13 mouse cellular contexts compared by ENCODE assay signal in genomic region chr5:120622198-120622851, GRCm38 (mm10). TPM values are rescaled to one million over a fixed set of nuclear protein-coding genes. Genes with fewer than 3 reads are reported as not detected.
DNase-seq lines count a peak whose midpoint lies in the region; TF ChIP-seq lines count a peak whose summit lies in the region.
"Had no signal": no experiment of that assay in that cellular context is flagged by ENCODE, and none has a peak within 500 bp of the region (broad histone marks: within the 10 kb centered on the region; RNA-seq: fewer than 3 reads in every experiment).

No protein-coding gene starts in this region.

- peaks cover 32 to 87% of the 10 kb centered on the region in 2 experiments for H3K4me1 ChIP-seq in CH12.LX (ENCODE audit: control insufficient read depth in 1 of 2, insufficient read depth in 2 of 2)
- H3K4me1 ChIP-seq: liver, embryonic 13.5 days had no signal

- peak; percentile 36 to 53 for DNase-seq in kidney, adult 8-10 months
- no peak for DNase-seq in kidney, adult 18-20 months
- DNase-seq in 3T3-L1 (ENCODE audit: low read depth, low spot score) (peak; percentile 49), CH12.LX (ENCODE audit: extremely low read depth) (peak; percentile 96)
- DNase-seq in kidney, postnatal 10 days = peak; percentile 53
- DNase-seq in gastrocnemius, postnatal 10 days = no peak
- no peak for DNase-seq in embryo, embryonic 10 days (ENCODE audit: low spot score)
- DNase-seq: embryo, embryonic 11 days; liver, embryonic 13.5 days had no signal

- dilution Hi-C loops in CH12.LX (cut with MboI; ENCODE audit: extremely low pct_ligation_motif_present, extremely low pct_unique_long_range_greater_than_20kb, low sequenced_read_pairs) = no loop called here

- TF ChIP-seq RAD21 in CH12.LX (IDR thresholded peaks at IDR 0.05; ENCODE audit: low read depth, low read length) = no peak; the same call in 1 of the 2 replicates

- peak overlapping the region; percentile 48 for H3K4me2 ChIP-seq in CH12.LX (ENCODE audit: insufficient read depth, low read depth, poor library complexity, severe bottlenecking)
- H3K4me2 ChIP-seq: forebrain, embryonic 15.5 days; liver, embryonic 13.5 days; midbrain, embryonic 12.5 days had no signal

- TF ChIP-seq POLR2A in CH12.LX (IDR thresholded peaks at IDR 0.05; ENCODE audit: low read depth, low read length) = peak; percentile 59; the same call in 1 of the 2 replicates

- H3K27ac ChIP-seq in CH12.LX (ENCODE audit: insufficient read depth, low read depth) = peak overlapping the region; percentile 98
- H3K27ac ChIP-seq: forebrain, embryonic 15.5 days; heart, embryonic 10.5 days; liver, embryonic 13.5 days; midbrain, embryonic 12.5 days had no signal

- TF ChIP-seq EP300 in CH12.LX (IDR thresholded peaks at IDR 0.05; ENCODE audit: low read length) = peak; percentile 83

- H3K9ac ChIP-seq in CH12.LX (ENCODE audit: insufficient read depth, low read depth) = no peak overlapping the region; the same call in 1 of the 2 replicates
- H3K9ac ChIP-seq: forebrain, embryonic 15.5 days; liver, embryonic 13.5 days; midbrain, embryonic 12.5 days had no signal

- peak in 1 of 2 experiments; percentile 7; a peak in 1 of 4 replicates for TF ChIP-seq CTCF in CH12.LX (conservative IDR thresholded peaks at IDR 0.05 in 1 of 2, IDR thresholded peaks at IDR 0.05 in 1 of 2; ENCODE audit: low read depth in 2 of 2, low read length in 2 of 2)

- no peaks in the 10 kb centered on the region for H3K79me2 ChIP-seq in CH12.LX (replicated peaks; ENCODE audit: control insufficient read depth, extremely low read depth, insufficient read depth, poor library complexity, severe bottlenecking)

- peaks cover 9% of the 10 kb centered on the region for H3K9me3 ChIP-seq in CH12.LX (replicated peaks; ENCODE audit: low read length)
- H3K9me3 ChIP-seq: forebrain, embryonic 15.5 days; heart, embryonic 10.5 days; liver, embryonic 13.5 days; midbrain, embryonic 12.5 days had no signal

- in situ Hi-C loops in CH12.LX (cut with MboI; ENCODE audit: low pct_ligation_motif_present, low pct_unique_long_range_greater_than_20kb, low sequenced_read_pairs) = loop anchor here (5.0 to 25.0 kb wide), 3 partner anchors 35 to 485 kb away; no protein-coding TSS in a partner anchor

- no peaks in the 10 kb centered on the region for H3K27me3 ChIP-seq in CH12.LX (replicated peaks)
- H3K27me3 ChIP-seq: forebrain, embryonic 15.5 days; liver, embryonic 13.5 days; midbrain, embryonic 12.5 days; Patski had no signal

- H3K4me3 ChIP-seq in CH12.LX (replicated peaks in 1 of 3; ENCODE audit: low read depth in 2 of 3, low read length in 2 of 3, poor library complexity in 1 of 3) = peak overlapping the region in 1 of 3 experiments; percentile 35
- H3K4me3 ChIP-seq: forebrain, embryonic 15.5 days; heart, embryonic 10.5 days; liver, embryonic 13.5 days; midbrain, embryonic 12.5 days had no signal

- H3K36me3 ChIP-seq in CH12.LX (replicated peaks in 1 of 2; ENCODE audit: control insufficient read depth in 1 of 2, insufficient read depth in 1 of 2, low read length in 1 of 2) = peaks cover 77 to 92% of the 10 kb centered on the region in 2 experiments

TF ChIP-seq in CH12.LX, 34 proteins besides CTCF, POLR2A, EP300 and RAD21:
- TF ChIP-seq USF1 (IDR thresholded peaks at IDR 0.05; ENCODE audit: low read depth, low read length) = peak; percentile 61
- 0 out of 2 replicates have a peak, but pooled peaks have one; percentile 18 for TF ChIP-seq ELF1 (IDR thresholded peaks at IDR 0.05; ENCODE audit: low read depth, low read length)
- TF ChIP-seq NELFE (IDR thresholded peaks at IDR 0.05; ENCODE audit: low read depth, low read length) = peak; percentile 49
- peak; percentile 68 for TF ChIP-seq CHD2 (IDR thresholded peaks at IDR 0.05; ENCODE audit: low read length)
- peak; percentile 60; the same call in 1 of the 2 replicates for TF ChIP-seq ZMIZ1 (IDR thresholded peaks at IDR 0.05; ENCODE audit: low read depth, low read length)
- TF ChIP-seq MYC (IDR thresholded peaks at IDR 0.05; ENCODE audit: low read depth, low read length) = peak; percentile 86
- TF ChIP-seq TCF12 (IDR thresholded peaks at IDR 0.05; ENCODE audit: low read depth, low read length) = peak; percentile 95
- TF ChIP-seq TBP (conservative IDR thresholded peaks at IDR 0.05; ENCODE audit: low read depth, low read length) = no peak; the same call in 1 of the 2 replicates
- TF ChIP-seq ZNF384 (IDR thresholded peaks at IDR 0.05; ENCODE audit: low read depth, low read length) = no peak
- TF ChIP-seq CHD1 (IDR thresholded peaks at IDR 0.05; ENCODE audit: low read depth, low read length) = peak; percentile 80; the same call in 1 of the 2 replicates
- peak; percentile 96 for TF ChIP-seq ETS1 (conservative IDR thresholded peaks at IDR 0.05; ENCODE audit: low read depth, low read length)
- peak; percentile 89 for TF ChIP-seq MAX (IDR thresholded peaks at IDR 0.05; ENCODE audit: low read length)
- TF ChIP-seq KAT2A (IDR thresholded peaks at IDR 0.05; ENCODE audit: insufficient replicate concordance, low read length) = 0 out of 2 replicates have a peak, but pooled peaks have one; percentile 58
- TF ChIP-seq MAZ (IDR thresholded peaks at IDR 0.05; ENCODE audit: low read depth, low read length) = peak; percentile 94
- no peak for TF ChIP-seq USF2 (conservative IDR thresholded peaks at IDR 0.05; ENCODE audit: low read depth, low read length)
- TF ChIP-seq ZKSCAN1 (IDR thresholded peaks at IDR 0.05; ENCODE audit: borderline replicate concordance, low read depth, low read length) = no peak
- TF ChIP-seq IRF4 (IDR thresholded peaks at IDR 0.05; ENCODE audit: low read depth, low read length) = peak; percentile 81
- TF ChIP-seq JUN (IDR thresholded peaks at IDR 0.05; ENCODE audit: insufficient read depth, low read depth, low read length) = 0 out of 2 replicates have a peak, but pooled peaks have one; percentile 12
- peak; percentile 92 for TF ChIP-seq BHLHE40 (IDR thresholded peaks at IDR 0.05; ENCODE audit: low read depth, low read length)
- no peak for TF ChIP-seq POLR2AphosphoS2 (IDR thresholded peaks at IDR 0.05; ENCODE audit: low read depth, low read length)
- TF ChIP-seq E2F4 (IDR thresholded peaks at IDR 0.05; ENCODE audit: insufficient replicate concordance, low read depth, low read length) = no peak
- peak; percentile 95 for TF ChIP-seq MEF2A (IDR thresholded peaks at IDR 0.05; ENCODE audit: borderline replicate concordance, low read depth, low read length)
- peak; percentile 86 for TF ChIP-seq MXI1 (IDR thresholded peaks at IDR 0.05; ENCODE audit: low read depth, low read length)
- peak; percentile 94 for TF ChIP-seq SIN3A (IDR thresholded peaks at IDR 0.05; ENCODE audit: low read length)
- TF ChIP-seq SMC3 (IDR thresholded peaks at IDR 0.05; ENCODE audit: low read depth, low read length) = peak; percentile 7; the same call in 1 of the 2 replicates
- no peak for TF ChIP-seq PAX5 (IDR thresholded peaks at IDR 0.05; ENCODE audit: low read length)
- no peak for TF ChIP-seq UBTF (IDR thresholded peaks at IDR 0.05; ENCODE audit: low read depth, low read length)
- TF ChIP-seq RCOR1 (conservative IDR thresholded peaks at IDR 0.05; ENCODE audit: low read depth, low read length) = peak; percentile 74
- TF ChIP-seq MAFK (IDR thresholded peaks at IDR 0.05; ENCODE audit: insufficient replicate concordance, low read length) = peak; percentile 76
- TF ChIP-seq NRF1 (IDR thresholded peaks at IDR 0.05; ENCODE audit: low read depth, low read length) = no peak

RNA-seq across cellular contexts. Expression of gene Ddx54, which starts 9.8 kb away (rescaled TPM):
- 83.6 and 93.6 TPM in 2 replicates for total RNA-seq in CH12.LX (2012; rRNA removed)
- 56.6 and 63.7 TPM in 2 replicates for total RNA-seq in CH12.LX (2014; rRNA removed)
- polyA plus RNA-seq in CH12.LX (2012; ENCODE audit: insufficient read length, low read depth) = 91.8 and 96.8 TPM in 2 replicates
- 10 to 100 TPM; 22.4 to 23.9 TPM for total RNA-seq in gastrocnemius, postnatal 10 days (2021)

RNA-seq across cellular contexts. Expression of gene Rita1, which starts 9.9 kb away (rescaled TPM):
- 6.3 and 7.3 TPM in 2 replicates for total RNA-seq in CH12.LX (2012; rRNA removed)
- 6.2 and 7.3 TPM in 2 replicates for total RNA-seq in CH12.LX (2014; rRNA removed)
- 10.2 and 10.8 TPM in 2 replicates for polyA plus RNA-seq in CH12.LX (2012; ENCODE audit: insufficient read length, low read depth)
- 1 to 10 TPM; 4.7 to 6.2 TPM for total RNA-seq in gastrocnemius, postnatal 10 days (2021)

RNA-seq across cellular contexts. Expression of gene Cfap73, which starts 11.7 kb away (rescaled TPM):
- total RNA-seq in CH12.LX (2012; rRNA removed) (not detected in 2 replicates), CH12.LX (2014; rRNA removed) (not detected in 2 replicates)
- 0.26 TPM in 1 of 2 replicates, not detected in the other for polyA plus RNA-seq in CH12.LX (2012; ENCODE audit: insufficient read length, low read depth)
- not detected for total RNA-seq in gastrocnemius, postnatal 10 days (2021)
- polyA plus RNA-seq: liver, embryonic 13.5 days; midbrain, embryonic 12.5 days had no signal

RNA-seq across cellular contexts. Expression of gene Rasal1, which starts 26.3 kb away (rescaled TPM):
- total RNA-seq in CH12.LX (2012; rRNA removed) = 15.6 and 17.7 TPM in 2 replicates
- 11.7 TPM in 2 replicates for total RNA-seq in CH12.LX (2014; rRNA removed)
- polyA plus RNA-seq in CH12.LX (2012; ENCODE audit: insufficient read length, low read depth) = 19.6 and 21.4 TPM in 2 replicates
- total RNA-seq in gastrocnemius, postnatal 10 days (2021) = under 1 TPM in 1 of 2 experiments, not detected in 1; 0.23 TPM
- polyA plus RNA-seq: midbrain, embryonic 12.5 days had no signal

RNA-seq across cellular contexts. Expression of gene Iqcd, which starts 33.5 kb away (rescaled TPM):
- total RNA-seq in CH12.LX (2012; rRNA removed) (0.25 and 0.59 TPM in 2 replicates), CH12.LX (2014; rRNA removed) (not detected in 2 replicates)
- polyA plus RNA-seq in CH12.LX (2012; ENCODE audit: insufficient read length, low read depth) = 0.35 and 0.77 TPM in 2 replicates
- total RNA-seq in gastrocnemius, postnatal 10 days (2021) = under 1 TPM; 0.40 to 0.50 TPM

Comparison
In these comparisons a context has a peak if more than half of its experiments do, and no peak if none do; other contexts are left out.
1. DNase-seq: peak in kidney, adult 8-10 months (2 of 2), 3T3-L1 (single experiment), CH12.LX (single experiment) and kidney, postnatal 10 days (single experiment); none in kidney, adult 18-20 months (single experiment), gastrocnemius, postnatal 10 days (single experiment) and embryo, embryonic 10 days (single experiment).